Mouse (Mus musculus): Measurements from ENCODE around the gene Ngp.

Gene Ngp

DNA sequence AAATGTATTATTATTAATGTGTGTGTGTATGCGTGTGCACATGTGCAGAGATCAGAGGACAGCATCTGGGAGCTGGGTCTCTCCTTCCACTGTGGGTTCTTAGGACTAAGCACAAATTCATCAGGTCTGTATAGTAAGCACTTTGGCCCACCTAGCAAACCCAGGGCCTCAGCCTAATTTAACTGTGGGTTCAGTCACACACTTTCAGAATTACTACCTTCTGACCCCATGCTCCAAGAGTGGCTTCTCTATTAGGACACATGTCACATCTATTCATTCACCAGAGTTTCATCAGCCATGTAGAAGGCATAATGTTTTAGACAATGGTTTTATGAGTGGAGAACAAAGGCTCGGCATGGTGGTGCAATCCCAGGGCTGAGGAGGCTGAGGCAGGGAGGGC, 13.5 kb downstream of the Ngp start:
- no peak for DNase-seq (ENCODE audit: low spot score in 2 of 2)

- no peak for DNase-seq (ENCODE audit: low spot score in 2 of 2)
These were observed 16.5 kb downstream of the Ngp start for GRCm38 (mm10) chr9:110436041-110436440.

DNA sequence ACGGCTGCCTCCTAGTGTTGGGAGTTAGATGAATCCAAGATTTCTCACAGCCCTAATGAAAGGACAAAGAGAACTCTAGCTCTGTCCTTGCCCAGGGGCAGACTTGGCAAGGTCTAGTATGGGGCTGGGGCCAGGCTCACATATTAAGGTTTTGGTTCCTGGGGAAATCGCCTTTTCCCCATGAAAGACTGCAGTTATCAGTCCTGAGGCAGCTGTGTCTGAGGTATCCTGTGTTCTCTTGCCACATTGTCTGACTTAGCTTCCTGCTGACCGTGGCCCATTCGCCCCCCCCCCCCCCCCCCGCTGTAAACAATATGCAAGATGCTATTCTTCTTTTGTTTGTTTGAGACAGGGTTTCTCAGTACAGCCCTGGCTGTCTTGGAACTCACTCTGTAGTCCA, 20.5 kb downstream of the Ngp start:
- no peak for DNase-seq (ENCODE audit: low spot score in 2 of 2)

GRCm38 (mm10) chr9:110440559-110440958, 21.0 kb downstream of the Ngp start:
- DNase-seq (ENCODE audit: low spot score in 2 of 2), result no peak

DNA sequence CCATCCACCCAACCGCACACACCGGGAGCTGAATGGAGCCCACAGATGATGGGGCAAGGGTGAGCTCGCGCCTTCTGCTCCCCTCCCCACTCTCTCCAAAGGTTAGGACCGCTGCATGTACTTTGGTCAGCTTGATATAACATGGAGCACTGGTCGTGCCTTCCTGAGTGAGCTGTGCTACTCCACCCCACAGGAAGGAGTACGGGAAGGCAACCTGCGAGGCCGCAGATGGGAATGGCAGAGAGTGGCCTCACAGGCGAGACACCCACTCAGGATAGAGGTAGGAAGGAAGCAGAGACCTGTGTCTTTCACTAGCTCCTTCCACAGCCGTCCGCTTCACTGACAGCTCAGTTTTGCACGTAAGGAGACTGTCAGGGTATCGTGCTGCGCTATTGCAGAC, 28.8 kb downstream of the Ngp start:
- DNase-seq (ENCODE audit: low spot score in 2 of 2), result no peak

- DNase-seq (ENCODE audit: low spot score in 2 of 2), result peak; percentile 73 to 77
These were observed 29.5 kb downstream of the Ngp start for GRCm38 (mm10) chr9:110448857-110449617.

DNA sequence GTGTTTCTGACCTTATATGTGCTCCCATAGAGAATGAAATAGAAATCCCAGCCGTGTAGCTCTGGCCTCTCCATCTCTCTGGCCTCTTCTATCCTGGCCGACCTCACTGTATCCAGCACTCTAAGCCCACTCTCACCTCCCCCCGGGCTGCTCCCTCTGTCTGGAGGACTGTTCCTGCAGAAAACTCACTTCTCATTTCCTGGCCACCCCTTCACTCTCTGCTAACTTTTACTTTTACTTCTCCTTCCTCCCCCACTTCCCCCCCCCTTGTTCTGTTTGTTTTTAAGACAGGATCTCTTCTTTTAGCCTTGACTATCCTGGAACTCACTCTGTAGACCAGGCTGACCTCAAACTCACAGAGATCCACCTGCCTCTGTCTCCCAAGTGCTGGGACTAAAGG, 33.0 kb downstream of the Ngp start:
- DNase-seq (ENCODE audit: low spot score in 2 of 2), result no peak

- DNase-seq (ENCODE audit: low spot score in 2 of 2), result no peak
These were observed 38.4 kb downstream of the Ngp start for GRCm38 (mm10) chr9:110457926-110458325.

- DNase-seq (ENCODE audit: low spot score in 2 of 2), result no peak
These were observed 39.7 kb downstream of the Ngp start for GRCm38 (mm10) chr9:110459145-110459727.

GRCm38 (mm10) chr9:110460884-110461815, 41.6 kb downstream of the Ngp start:
- no peak for DNase-seq (ENCODE audit: low spot score in 2 of 2)

- DNase-seq (ENCODE audit: low spot score in 2 of 2), result no peak
These were observed 42.8 kb downstream of the Ngp start for GRCm38 (mm10) chr9:110462321-110462720.

- no peak for DNase-seq (ENCODE audit: low spot score in 2 of 2)
These were observed 44.5 kb downstream of the Ngp start for GRCm38 (mm10) chr9:110463983-110464591.

GRCm38 (mm10) chr9:110465336-110465735, 45.8 kb downstream of the Ngp start:
- no peak for DNase-seq (ENCODE audit: low spot score in 2 of 2)

GRCm38 (mm10) chr9:110466179-110466578, 46.6 kb downstream of the Ngp start:
- DNase-seq (ENCODE audit: low spot score in 2 of 2), result no peak
